Mouse (Mus musculus): Measurements from ENCODE around the gene Olfr348. TPM values are rescaled to one million over a fixed set of nuclear protein-coding genes. Genes with fewer than 3 reads are reported as not detected.

Olfr348 gene
- total RNA-seq (2021), result not detected
- long read RNA-seq, experiment 1, result 0 reads
- long read RNA-seq, experiment 2, result 0 reads

GRCm38 (mm10) chr2:36783976-36784375 is at the start of gene Olfr348:
Gene Olfr348 (plus strand): TSS chr2:36784276.
- DNase-seq (ENCODE audit: low spot score in 2 of 2), result no peak

GRCm38 (mm10) chr2:36736226-36736625 is 47.9 kb upstream of the Olfr348 start:
- DNase-seq (ENCODE audit: low spot score in 2 of 2), result no peak

- DNase-seq (ENCODE audit: low spot score in 2 of 2), result no peak
Measured at GRCm38 (mm10) chr2:36790238-36790637, 6.2 kb downstream of the Olfr348 start, which contains the start of gene Olfr50. Gene Olfr50 (plus strand): TSS chr2:36790538.

GRCm38 (mm10) chr2:36816932-36817331 is 32.9 kb downstream of the Olfr348 start, which contains the start of gene Olfr3:
Gene Olfr3 (minus strand): TSS chr2:36817032.
- DNase-seq (ENCODE audit: low spot score in 2 of 2), result no peak

Other genes with a start within 250 kb of the Olfr348 start
- gene Olfr344, start 217.6 kb upstream of the Olfr348 start, total RNA-seq (2021), result not detected
- gene Olfr345, start 144.2 kb upstream of the Olfr348 start, total RNA-seq (2021), result not detected
- not detected for gene Olfr346, start 98.5 kb upstream of the Olfr348 start, total RNA-seq (2021)
- gene Olfr347, start 52.4 kb upstream of the Olfr348 start, total RNA-seq (2021), result not detected
- gene Olfr50, start 6.3 kb downstream of the Olfr348 start, total RNA-seq (2021), result not detected
- not detected for gene Olfr3, start 32.8 kb downstream of the Olfr348 start, total RNA-seq (2021)
- not detected for gene Olfr350, start 62.0 kb downstream of the Olfr348 start, total RNA-seq (2021)
- not detected for gene Olfr351, start 78.4 kb downstream of the Olfr348 start, total RNA-seq (2021)
- not detected for gene Olfr352, start 84.2 kb downstream of the Olfr348 start, total RNA-seq (2021)
- gene Olfr353, start 108.7 kb downstream of the Olfr348 start, total RNA-seq (2021), result not detected
- gene Olfr354, start 121.4 kb downstream of the Olfr348 start, total RNA-seq (2021), result not detected
- gene Olfr355, start 144.6 kb downstream of the Olfr348 start, total RNA-seq (2021), result not detected
- not detected for gene Olfr356, start 152.8 kb downstream of the Olfr348 start, total RNA-seq (2021)
- gene Olfr357, start 209.6 kb downstream of the Olfr348 start, total RNA-seq (2021), result not detected
- gene Olfr358, start 225.1 kb downstream of the Olfr348 start, total RNA-seq (2021), result not detected